Mouse (Mus musculus): ENCODE measurements around the gene Gpc6.

Gpc6 gene

GRCm38 (mm10) chr14:117473378-117473777, 548.3 kb downstream of the Gpc6 start:
- DNase-seq (ENCODE audit: low spot score), result no peak

- DNase-seq (ENCODE audit: low spot score), result no peak
Measured at GRCm38 (mm10) chr14:117478879-117479278, 553.8 kb downstream of the Gpc6 start.

DNA sequence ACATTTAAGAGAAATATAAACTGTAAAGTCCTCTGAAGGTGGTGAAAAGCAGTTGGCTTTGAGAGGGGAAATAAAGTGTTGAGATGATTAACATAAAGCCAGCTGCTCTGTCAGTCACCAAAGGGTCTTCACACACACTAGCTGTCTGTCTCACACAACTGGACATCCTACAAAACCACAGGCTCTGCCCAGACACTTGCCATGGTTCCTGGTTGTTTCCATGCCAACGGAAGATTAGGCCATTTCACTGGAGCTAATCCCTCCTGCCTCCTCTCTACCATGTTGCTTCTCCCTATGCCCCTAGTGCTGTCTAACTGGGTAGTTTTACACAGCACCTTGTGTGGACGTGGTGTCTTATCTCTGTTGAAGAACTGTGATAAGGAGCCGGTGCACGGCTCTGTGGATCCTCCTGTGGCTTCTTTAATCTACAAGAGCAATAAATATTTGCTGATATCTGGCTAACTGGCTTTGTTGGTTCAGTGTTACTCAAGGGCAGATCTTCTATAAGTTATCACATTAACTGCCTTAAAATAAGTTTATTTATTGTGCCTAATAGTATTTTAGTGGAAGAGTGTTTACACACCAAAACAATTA, 562.1 kb downstream of the Gpc6 start:
- no peak for DNase-seq (ENCODE audit: low spot score)

DNA sequence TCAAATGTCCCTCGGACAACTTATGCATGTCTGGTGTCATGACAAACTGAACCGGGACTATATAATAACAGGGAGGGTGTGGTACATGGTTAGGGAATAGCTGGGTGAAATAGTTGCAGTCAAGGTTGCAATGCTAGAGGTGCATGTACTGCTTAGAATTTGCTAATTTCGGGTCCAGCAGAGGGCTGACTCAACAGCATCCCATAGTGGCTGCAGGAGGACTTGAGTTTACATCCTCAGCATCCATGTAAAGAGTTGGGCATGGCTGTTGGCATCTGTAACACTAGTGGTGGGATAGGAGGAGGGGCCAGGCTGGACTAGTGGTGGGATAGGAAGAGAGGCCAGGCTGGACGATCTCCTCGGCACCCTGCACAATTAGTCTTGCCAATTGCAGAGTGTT, 565.4 kb downstream of the Gpc6 start:
- DNase-seq (ENCODE audit: low spot score), result no peak

DNA sequence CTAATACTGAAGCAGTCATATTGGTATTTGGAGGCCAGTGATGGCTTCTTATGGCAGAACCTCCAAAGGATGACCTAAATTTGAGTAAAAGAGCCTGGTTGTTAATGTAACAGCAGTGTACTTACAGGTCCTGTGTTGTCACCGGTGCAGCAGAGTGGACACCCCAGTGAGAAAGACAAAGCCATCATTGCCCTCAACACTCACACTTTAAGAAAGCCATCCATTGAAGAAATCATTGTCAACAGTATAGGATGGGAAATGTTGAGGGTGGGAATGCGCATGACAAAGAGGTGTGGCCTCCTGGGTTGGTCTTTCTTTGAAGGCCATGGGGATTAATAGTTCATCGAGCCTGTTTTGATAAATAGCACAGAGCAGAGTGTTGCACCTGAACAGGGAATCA, 570.0 kb downstream of the Gpc6 start:
- no peak for DNase-seq (ENCODE audit: low spot score)

DNA sequence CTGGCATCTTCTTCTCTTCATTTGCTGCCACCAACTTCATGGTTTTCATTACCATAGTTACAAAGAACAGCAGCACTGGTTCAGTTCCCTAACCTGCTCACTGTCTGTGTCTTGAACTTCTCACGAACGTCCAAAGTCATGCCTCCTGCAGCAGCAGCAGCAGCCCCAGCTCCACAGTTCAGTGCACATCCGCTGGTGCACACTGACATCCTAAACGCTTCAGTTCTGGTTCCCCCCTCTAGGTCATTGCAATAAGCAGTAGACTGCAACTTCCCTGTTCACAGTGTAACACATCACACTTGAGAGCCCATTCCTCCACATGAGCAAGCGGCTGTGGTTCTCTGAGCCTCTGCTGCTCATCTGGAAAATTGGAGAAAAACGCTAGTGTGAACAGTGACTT, 573.7 kb downstream of the Gpc6 start:
- no peak for DNase-seq (ENCODE audit: low spot score)

GRCm38 (mm10) chr14:117499354-117499753, 574.2 kb downstream of the Gpc6 start:
- DNase-seq (ENCODE audit: low spot score), result no peak

GRCm38 (mm10) chr14:117514829-117515228, 589.7 kb downstream of the Gpc6 start:
- DNase-seq (ENCODE audit: low spot score), result no peak

- DNase-seq (ENCODE audit: low spot score), result no peak
Measured at GRCm38 (mm10) chr14:117519574-117519973, 594.5 kb downstream of the Gpc6 start.

GRCm38 (mm10) chr14:117520706-117521105, 595.6 kb downstream of the Gpc6 start:
- DNase-seq (ENCODE audit: low spot score), result no peak

DNA sequence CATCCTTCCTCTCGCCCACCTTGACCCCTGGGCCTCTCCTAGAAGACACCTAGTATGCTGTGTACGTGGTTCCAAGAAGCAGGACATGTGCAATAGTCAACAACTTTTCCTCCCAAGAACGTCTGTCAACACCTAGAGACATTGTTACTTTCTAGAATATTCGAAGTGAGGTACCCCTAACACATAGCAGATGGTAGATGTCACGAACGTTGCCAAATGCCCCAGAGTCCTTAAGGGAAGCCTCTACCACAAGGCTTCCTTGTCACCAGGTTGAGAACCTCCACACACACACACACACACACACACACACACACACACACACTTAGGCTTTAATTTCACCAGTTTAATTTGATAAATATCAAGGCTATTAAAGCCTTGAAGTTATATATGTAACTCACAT, 600.0 kb downstream of the Gpc6 start:
- no peak for DNase-seq (ENCODE audit: low spot score)

DNA sequence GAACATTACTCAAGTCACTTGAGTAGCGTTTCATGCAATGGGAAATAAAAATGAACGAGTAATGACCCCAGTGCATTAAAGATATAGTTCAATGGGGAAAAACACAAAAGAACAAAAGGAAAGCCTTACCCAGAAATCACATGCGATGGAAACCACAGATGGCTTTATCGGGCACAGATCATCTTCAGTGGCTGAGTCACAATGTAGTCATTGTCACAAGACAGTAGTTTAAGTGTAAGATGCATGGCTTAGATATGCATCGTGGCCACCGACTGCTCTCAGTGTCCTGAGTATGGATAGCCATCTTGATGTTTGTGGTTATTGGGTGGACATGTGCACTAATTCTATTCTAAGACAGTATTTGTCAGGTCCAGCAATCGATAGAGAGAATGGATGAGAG, 601.9 kb downstream of the Gpc6 start:
- no peak for DNase-seq (ENCODE audit: low spot score)

GRCm38 (mm10) chr14:117529439-117529838, 604.3 kb downstream of the Gpc6 start:
- DNase-seq (ENCODE audit: low spot score), result no peak

DNA sequence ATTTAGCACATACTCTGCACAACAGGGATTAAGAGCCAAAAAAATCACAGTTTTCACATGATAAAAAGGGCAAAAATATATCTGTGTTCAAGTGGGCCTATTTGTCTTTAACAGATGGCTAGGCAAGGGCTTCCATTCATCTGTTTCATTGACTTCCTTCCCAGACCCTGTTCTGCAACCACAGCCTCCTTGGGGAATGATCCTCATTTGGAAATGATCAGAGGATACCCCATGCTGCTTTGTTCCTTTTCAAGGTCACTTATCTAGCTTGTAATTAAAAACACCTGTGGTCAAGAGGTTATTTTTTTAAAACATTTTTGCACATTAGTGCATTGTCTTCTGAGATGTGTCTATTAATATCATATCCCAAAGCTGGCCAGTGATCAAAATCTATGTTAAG, 627.7 kb downstream of the Gpc6 start:
- DNase-seq (ENCODE audit: low spot score), result no peak

- DNase-seq (ENCODE audit: low spot score), result no peak
Measured at GRCm38 (mm10) chr14:117556715-117557320, 631.7 kb downstream of the Gpc6 start.

DNA sequence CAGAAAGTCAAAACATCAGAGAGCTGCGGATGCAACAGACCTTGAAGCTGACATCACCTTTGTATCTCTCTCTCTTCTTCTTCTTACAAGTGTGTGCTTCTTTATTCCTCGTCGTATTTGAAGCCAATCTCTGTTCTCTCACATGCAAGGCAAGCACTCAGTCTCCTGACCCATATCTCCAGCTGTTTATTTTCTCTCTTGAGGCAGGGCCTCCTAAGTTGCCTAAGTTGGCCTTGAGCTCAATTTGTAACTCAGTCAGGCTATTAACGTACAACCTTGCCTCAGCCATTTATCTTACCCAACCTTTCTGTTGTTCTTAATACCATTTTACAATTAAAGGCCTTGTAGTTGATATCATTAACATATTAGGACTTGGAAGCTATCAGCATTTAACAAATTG, 637.0 kb downstream of the Gpc6 start:
- no peak for DNase-seq (ENCODE audit: low spot score)

DNA sequence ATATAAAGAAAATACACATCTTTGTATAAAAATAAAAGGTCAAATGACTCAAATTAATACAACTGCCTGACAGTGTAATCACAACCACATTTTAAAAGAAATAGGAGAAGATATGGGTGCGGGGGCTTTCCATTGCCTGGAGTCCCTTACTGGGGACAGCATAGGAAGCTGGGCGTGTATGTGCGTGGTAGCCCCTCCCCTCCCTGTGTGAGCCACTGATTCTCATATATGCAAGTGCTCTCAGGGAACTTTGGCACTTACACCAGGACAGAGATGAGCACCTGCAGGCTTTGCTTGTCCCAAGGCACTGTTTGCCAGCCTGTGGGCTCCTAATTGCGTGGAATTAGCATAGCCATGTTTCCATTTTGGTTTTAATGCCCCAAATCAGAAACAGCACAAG, 644.2 kb downstream of the Gpc6 start:
- DNase-seq (ENCODE audit: low spot score), result no peak

DNA sequence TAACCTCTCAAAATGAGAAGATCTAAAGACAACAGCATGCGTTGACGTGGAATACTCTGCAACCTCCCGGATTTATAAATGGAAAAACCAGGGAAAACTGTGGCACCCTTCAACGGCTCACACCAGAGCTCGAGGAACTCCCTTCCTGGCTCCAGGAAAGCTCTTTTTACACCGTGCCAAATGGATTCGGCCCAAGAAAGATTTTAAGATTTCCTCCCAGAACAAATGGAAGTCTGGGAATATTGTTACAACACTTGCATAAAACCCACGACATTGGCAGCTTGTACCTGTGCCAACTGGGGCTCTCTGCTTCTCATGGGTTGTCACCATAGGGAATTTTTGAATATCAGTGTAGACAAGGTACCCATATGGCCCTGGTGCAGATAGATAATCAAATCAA, 647.1 kb downstream of the Gpc6 start:
- DNase-seq (ENCODE audit: low spot score), result no peak

DNA sequence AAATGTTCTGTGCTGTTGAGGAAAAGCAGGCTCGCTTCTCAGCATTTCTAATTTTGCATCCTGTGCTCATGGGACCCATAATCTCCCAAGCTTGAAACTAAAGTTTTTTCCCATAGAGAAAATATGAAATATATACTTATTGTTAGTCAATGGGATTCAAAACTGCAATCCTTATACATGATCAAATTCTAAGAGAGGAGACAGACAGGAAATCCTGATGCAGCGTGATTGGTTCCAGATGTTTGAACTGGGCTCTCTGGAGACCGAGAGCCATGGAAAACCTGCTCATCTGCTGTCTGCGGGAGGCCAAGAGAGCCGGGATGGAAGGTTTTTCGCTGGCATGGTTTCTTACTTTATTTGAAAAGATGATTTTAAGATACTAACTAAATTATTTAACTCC, 649.1 kb downstream of the Gpc6 start:
- DNase-seq (ENCODE audit: low spot score), result no peak

DNA sequence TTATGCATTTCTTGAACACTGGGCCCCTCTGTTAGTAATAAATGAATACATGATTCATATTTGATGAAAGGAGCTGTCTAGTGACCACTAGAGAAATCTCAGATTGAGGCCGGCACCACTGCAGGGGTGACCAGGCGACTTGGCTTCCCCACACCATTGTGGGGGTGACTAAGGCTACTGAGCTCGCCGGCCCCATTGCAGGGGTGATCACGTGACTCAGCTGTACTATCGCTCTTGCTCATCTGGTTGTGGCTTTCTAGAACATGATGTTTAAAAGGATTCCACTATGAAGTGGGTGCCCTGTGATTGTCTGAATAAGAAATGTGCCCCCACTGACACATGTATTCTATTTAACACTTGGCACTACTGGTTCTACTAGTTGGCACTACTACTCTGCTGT, 656.6 kb downstream of the Gpc6 start:
- DNase-seq (ENCODE audit: low spot score), result no peak

DNA sequence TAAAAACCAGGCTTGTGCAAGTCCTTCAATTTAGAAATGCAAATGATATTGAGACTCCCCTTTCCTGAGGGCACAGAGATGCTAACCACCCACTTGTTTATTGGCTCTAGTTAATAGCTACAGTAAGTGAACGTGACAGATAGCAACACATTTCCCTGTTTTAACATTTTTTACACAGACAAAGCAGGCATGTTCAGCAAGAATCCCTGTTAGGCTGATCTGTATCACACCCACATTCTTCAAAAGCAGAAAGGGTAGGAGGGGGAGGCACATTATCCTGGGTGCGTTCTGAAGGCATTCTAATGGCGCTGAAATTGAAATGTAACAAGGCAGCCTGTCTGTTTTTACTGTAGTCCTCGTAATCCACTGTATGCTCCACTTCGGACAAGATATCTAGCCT, 674.6 kb downstream of the Gpc6 start:
- DNase-seq (ENCODE audit: low spot score), result no peak

- no peak for DNase-seq (ENCODE audit: low spot score)
Measured at GRCm38 (mm10) chr14:117603837-117604236, 678.7 kb downstream of the Gpc6 start.

DNA sequence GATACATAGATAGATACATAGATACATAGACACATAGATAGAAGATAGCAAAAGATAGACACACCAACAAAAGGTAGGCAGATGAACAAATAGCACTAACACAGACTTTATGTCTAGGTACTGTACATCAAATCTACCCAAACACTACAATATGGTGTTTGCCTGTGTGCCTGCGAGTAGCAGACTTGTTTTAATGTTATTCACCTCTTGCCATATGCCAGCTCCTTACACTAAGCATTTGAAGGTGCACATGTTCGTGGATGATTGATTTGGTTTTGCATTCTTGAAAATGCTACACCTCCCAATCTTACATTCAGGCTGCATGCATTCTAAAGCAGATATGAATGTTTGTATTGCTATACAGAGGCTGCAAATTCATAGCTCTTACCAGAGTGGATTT, 680.6 kb downstream of the Gpc6 start:
- no peak for DNase-seq (ENCODE audit: low spot score)

DNA sequence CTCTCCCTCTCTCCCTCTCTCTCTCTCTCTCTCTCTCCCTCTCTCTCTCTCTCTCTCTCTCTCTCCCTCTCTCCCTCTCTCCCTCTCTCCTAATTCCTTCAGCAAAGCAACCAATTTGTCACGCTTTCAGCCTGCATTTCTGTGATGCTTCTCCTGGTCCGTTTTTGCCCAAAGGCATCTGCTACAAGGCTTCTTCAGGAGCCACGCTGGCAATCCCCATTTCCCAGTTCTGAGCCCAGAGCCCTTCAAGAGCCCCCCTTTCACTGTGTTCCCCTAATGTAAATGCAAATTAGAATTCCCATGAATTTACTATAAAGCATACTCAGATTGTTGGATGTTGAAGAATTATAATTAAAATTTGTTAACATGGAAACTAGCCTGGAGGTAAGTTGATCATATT, 686.0 kb downstream of the Gpc6 start:
- DNase-seq (ENCODE audit: low spot score), result no peak

Data from left cerebral cortex, adult 11 months (tissue).